Mouse (Mus musculus): ENCODE data around the gene Btbd3.

GRCm38 (mm10) chr2:138256851-138257471 lies 596 bp downstream of the Btbd3 start:
- TF ChIP-seq POLR2A (IDR thresholded peaks at IDR 0.05; ENCODE audit: borderline replicate concordance, extremely low read depth, insufficient read depth, insufficient read length, poor library complexity, severe bottlenecking), result no peak
- no peak for TF ChIP-seq CTCF (IDR thresholded peaks at IDR 0.05; ENCODE audit: borderline replicate concordance, extremely low read depth, insufficient read depth, insufficient read length)
